Mouse (Mus musculus) kidney, postnatal 36 days (tissue): ENCODE measurements around the gene Tmsb10.
A peak's percentile ranks its signal among the peaks of the same experiment; 100 is the strongest.

Experiments used
- DNase-seq, 2 experiments: peaks; one replicate each; pipeline ENCODE4 v3.0.0; 2021 to 2022; ENCODE audit warnings: mixed read lengths in 2 of 2

Tmsb10 gene

DNA sequence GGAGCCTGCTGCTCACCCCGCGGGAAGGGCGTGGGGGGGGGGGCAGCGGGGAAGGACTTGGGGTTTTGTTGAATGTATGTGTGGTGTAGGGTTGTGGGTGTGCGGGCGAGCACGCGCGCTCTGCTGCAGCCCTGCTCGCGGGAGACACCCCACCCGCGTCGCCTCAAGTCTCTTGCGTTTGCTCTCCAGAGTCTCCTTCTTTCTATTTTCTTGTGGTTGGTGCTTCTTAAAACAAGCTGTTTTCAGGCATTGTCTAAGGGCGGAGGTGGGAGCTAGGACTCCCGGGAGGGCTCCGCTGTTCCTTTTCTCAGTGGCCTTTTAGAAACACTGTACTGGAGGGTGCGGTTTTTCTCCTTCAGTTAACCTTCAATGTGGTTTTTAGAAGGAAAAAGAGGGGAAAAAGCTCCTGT is at the start of gene Tmsb10:
Gene Tmsb10 (minus strand): TSS at position 87 of the 410 bp plus-strand sequence.
- DNase-seq = no peak

- no peak for DNase-seq
These were observed 45.1 kb upstream of the Tmsb10 start for GRCm38 (mm10) chr6:73003601-73004000.

- no peak for DNase-seq
These were observed 43.8 kb upstream of the Tmsb10 start for GRCm38 (mm10) chr6:73002391-73002790.

GRCm38 (mm10) chr6:72998809-72999208 is 40.3 kb upstream of the Tmsb10 start:
- DNase-seq = no peak

- no peak for DNase-seq
These were observed 35.1 kb upstream of the Tmsb10 start for GRCm38 (mm10) chr6:72993688-72994082.

DNA sequence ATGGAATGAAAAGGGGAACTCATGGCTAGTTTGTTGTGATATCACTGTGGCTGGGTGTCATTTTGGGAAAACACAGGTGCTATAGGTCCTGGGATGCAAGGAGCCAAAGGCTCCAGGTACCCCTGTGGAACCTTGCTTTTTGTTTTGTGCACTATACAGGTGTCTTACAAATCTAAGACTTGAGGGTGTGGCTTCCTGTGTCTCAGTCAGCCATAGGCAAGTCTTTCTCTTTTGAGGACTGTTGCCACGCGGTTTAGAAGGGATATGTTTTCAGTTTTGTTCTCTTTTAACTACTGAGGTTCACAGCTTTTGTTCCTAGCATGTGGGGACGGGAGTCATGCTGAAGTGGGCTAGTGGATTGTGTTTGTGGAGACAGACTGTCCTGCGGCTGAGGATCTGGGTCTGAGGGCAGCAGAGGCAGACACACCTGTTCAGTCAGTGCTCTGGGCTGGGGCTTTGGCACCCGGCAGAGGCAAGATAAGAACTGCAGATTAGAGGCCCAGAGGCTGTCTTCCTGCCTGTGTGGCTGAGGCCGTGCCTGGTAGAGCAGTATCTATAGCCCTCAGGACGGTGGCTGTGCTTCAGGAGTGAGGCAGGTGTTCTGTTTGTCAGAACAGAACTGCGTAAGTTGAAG is 34.6 kb upstream of the Tmsb10 start:
- no peak for DNase-seq

GRCm38 (mm10) chr6:72990206-72990605 is 31.7 kb upstream of the Tmsb10 start:
- no peak for DNase-seq

- no peak for DNase-seq
These were observed 30.6 kb upstream of the Tmsb10 start for GRCm38 (mm10) chr6:72989028-72989736.

GRCm38 (mm10) chr6:72982506-72982905 is 24.0 kb upstream of the Tmsb10 start:
- DNase-seq = no peak

- DNase-seq = peak; percentile 31 to 33
These were observed 23.3 kb upstream of the Tmsb10 start for GRCm38 (mm10) chr6:72981851-72982250.

DNA sequence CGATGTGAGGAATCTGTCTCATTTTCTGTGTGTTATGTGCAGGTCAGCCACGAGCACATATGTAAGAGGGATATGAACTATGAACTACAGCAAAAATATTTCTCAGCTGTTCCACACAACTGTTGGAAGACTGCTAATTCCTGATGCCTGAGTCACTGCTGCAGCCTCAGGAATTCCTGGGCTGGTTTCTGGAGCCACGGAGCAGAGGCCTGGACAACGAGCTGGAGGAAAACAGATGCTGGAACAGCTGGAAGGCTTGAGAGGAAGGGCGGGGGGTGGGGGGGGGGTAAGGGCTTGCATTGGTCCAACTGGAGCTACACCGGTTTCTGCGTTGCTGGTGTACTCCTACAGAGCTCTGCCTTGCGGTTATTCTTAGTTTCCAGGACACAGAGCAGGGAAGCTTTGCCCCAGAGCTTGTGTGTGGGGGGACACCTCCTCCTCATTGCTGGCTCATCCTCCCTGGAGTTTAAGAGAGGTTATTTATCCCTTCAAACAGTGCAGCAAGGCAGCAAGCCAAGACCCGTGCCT is 22.6 kb upstream of the Tmsb10 start:
- DNase-seq = peak; percentile 49 to 50

DNA sequence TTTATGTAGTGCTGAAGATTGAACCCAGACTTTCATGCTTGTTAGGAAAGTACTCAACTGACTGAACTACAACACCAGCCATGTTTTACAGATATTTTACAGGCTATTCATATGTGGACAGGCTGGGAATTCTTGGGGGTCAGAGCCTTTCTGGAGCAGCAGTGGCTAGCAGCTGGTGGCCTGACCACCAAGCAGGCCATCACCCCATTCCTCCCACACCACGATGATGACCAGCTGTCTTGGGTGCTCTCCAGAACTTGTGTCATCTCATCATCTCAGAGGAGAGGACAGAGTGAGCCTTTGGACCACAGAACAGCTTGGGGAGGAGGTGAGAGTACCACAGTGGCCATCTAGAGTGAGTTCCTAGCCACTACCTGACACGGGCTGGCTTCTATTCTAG is 18.3 kb upstream of the Tmsb10 start:
- no peak for DNase-seq

GRCm38 (mm10) chr6:72971074-72971473 is 12.5 kb upstream of the Tmsb10 start:
- no peak for DNase-seq

DNA sequence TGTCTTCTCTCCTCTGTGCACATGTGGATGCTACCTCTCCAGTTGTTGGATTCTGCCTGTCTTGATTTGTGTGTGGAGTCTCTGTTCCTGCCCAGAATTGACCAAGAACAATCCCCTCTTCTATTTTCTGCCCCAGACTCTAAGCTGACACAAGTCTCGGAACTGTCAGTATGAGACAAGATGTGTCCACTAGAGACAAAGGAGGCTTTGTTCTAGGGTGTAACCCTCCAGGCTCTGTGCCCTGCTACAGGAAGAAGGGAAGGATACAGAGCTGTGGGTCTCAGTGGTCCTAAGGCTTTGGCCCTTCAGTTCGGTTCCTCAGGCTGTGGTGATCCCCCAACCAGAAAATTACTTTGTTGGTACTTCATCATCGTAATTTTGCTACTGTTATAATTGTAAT is 11.2 kb upstream of the Tmsb10 start:
- no peak for DNase-seq

DNA sequence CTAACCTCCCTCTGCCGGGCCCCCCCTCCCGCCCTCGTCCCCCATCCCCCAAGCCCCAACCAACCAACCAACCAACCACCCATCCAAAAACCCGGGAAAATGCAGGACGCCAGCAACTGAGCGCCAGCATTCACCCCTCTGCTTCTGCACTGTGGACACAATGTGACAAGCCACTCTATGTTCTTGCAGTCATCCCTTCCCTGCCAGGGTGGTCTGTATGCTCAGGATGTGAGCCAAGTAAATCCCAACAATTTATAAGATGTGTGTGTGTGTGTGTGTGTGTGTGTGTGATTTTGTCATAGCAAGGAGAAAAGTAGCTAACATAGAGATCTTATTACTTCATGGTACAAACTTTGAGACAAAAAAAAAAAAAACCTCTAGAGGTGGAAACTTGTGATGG is 6.7 kb upstream of the Tmsb10 start:
- DNase-seq = no peak

GRCm38 (mm10) chr6:72962281-72962741 is 3.8 kb upstream of the Tmsb10 start:
- no peak for DNase-seq

- peak in 1 of 2 experiments; percentile 35 for DNase-seq
These were observed 3.1 kb upstream of the Tmsb10 start for GRCm38 (mm10) chr6:72961603-72962002.

GRCm38 (mm10) chr6:72960675-72961074 is 2.1 kb upstream of the Tmsb10 start:
- DNase-seq = no peak

GRCm38 (mm10) chr6:72959175-72959574 is 627 bp upstream of the Tmsb10 start:
- no peak for DNase-seq

DNA sequence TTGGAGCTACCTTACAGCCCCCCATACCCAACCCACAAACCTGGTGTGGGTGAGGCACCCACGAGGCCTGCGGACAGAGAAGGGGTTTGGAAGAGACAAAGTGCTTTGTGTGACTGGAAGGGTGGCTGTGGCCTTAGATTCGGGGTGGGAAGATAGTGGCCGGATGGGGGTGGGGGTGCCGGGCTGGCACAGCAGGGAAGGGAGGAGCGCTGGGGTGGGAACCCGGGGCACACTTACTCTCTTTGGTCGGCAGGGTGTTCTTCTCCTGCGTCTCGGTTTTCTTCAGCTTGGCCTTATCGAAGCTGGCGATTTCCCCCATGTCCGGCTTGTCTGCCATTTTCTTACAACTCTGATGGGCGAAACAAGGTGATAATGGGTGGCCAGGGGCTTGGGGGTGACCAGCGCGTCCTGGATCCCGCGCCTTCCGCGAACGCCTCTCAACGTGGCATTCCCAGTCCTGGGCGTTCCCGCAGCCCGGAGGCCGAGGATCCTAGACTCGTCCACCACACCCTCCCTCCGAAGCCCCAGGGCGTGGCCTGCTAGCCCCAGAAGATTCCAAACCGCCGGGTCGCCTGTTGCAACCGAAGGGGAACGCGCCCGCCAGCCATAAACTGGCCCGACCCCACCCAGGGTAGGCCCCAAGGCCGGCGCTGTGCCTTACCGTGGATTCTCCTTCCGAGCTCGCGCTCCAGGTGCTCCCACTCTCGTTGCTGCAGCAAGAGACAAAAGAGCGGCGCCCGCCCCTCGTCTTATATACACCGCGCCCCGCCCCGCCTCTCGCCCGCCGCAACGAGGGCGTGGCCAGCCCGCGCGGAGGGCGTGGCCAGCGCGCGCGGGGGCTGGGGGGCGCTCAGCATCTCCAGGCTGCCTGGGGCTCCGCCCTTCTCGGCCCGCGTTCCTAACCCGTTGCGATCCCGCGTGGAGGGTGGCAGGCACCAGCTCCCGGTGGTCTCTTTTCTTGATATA is 589 bp downstream of the Tmsb10 start:
- peak; percentile 62 to 84 for DNase-seq

DNA sequence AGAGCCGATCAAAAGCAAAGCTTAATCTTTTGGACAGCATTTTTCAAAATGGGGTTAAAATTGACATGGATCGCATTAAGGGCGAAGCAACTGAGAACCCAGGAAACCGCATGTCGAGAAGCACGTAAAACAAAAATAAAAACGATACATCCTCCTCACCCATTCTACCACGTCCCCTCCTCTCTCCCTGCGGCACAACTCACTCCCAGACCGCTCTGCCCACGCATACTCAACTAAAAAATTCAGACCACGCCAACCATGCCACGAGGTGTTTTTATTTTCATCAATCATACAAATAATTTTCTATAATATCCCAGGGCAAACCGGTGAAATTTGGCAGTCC is 1.5 kb downstream of the Tmsb10 start:
- no peak for DNase-seq

GRCm38 (mm10) chr6:72956199-72957092 is 2.1 kb downstream of the Tmsb10 start:
- DNase-seq = peak; percentile 15 to 39
